Mouse (Mus musculus) testis, adult 2 months (tissue): Measurements from ENCODE around the gene Apba2. TPM values are rescaled to one million over a fixed set of nuclear protein-coding genes. Genes with fewer than 3 reads are reported as not detected.

Experiments used
- H3K27ac ChIP-seq: fragments of 200-500 bp; 2 replicates; pipeline ENCODE4 v1.5.1; 2012; ENCODE audit warnings: low read depth, low read length; ENCODE audit not compliant: control insufficient read depth, insufficient read depth
- H3K27me3 ChIP-seq: fragments of 200-500 bp; 2 replicates; pipeline ENCODE4 v1.6.1; 2012; ENCODE audit warnings: mild to moderate bottlenecking, low read length, moderate library complexity; ENCODE audit not compliant: control insufficient read depth, insufficient read depth
- H3K36me3 ChIP-seq: fragments of 200-500 bp; 2 replicates; pipeline ENCODE4 v1.6.1; 2012; ENCODE audit warnings: mild to moderate bottlenecking, low read length; ENCODE audit not compliant: control insufficient read depth, insufficient read depth
- H3K4me1 ChIP-seq: fragments of 200-500 bp; 2 replicates; pipeline ENCODE4 v1.6.1; 2012; ENCODE audit warnings: low read length; ENCODE audit not compliant: control insufficient read depth, insufficient read depth
- H3K4me3 ChIP-seq: fragments of 200-500 bp; 2 replicates; pipeline ENCODE4 v1.5.1; 2012; ENCODE audit warnings: low read depth, mild to moderate bottlenecking, low read length, moderate library complexity, mixed read lengths; ENCODE audit not compliant: control insufficient read depth
- CTCF ChIP-seq: fragments of 200-500 bp; IDR thresholded peaks from 2 replicates; pipeline ENCODE4 v1.5.1; 2012; ENCODE audit warnings: low read depth, mild to moderate bottlenecking, inconsistent platforms, low read length, moderate library complexity; ENCODE audit not compliant: control insufficient read depth, insufficient read depth, insufficient replicate concordance
- POLR2A ChIP-seq: fragments of 200-500 bp; IDR thresholded peaks from 2 replicates; pipeline ENCODE4 v1.6.1; 2012; ENCODE audit warnings: low read depth, mild to moderate bottlenecking, inconsistent platforms, low read length, moderate library complexity; ENCODE audit not compliant: control insufficient read depth
- polyA plus RNA-seq: library from polyadenylated mRNA; depleted of rRNA; stranded (reverse); fragments of >200 nt; gene quantifications from 2 replicates; pipeline ENCODE4 v1.2.3, GENCODE M21; 2012

Gene Apba2
- polyA plus RNA-seq, 1 experiment, result 0.51 TPM

GRCm38 (mm10) chr7:64646046-64646445 is 144.5 kb downstream of the Apba2 start:
- Histone ChIP-seq H3K4me3 (no peak overlapping the region), H3K36me3 (no peaks in the 10 kb centered on the region), H3K4me1 (no peaks in the 10 kb centered on the region), H3K27me3 (no peaks in the 10 kb centered on the region), H3K27ac (no peak overlapping the region)
- no peak for TF ChIP-seq CTCF
- no peak for TF ChIP-seq POLR2A

- Histone ChIP-seq H3K27ac (no peak overlapping the region), H3K4me3 (no peak overlapping the region), H3K4me1 (no peaks in the 10 kb centered on the region), H3K27me3 (no peaks in the 10 kb centered on the region), H3K36me3 (no peaks in the 10 kb centered on the region)
- TF ChIP-seq POLR2A (no peak), CTCF (no peak)
These were observed 147.6 kb downstream of the Apba2 start for GRCm38 (mm10) chr7:64648947-64649607.

- H3K36me3 ChIP-seq, result no peaks in the 10 kb centered on the region
- H3K27ac ChIP-seq, result no peak overlapping the region
- no peaks in the 10 kb centered on the region for H3K4me1 ChIP-seq
- H3K4me3 ChIP-seq, result no peak overlapping the region
- H3K27me3 ChIP-seq, result no peaks in the 10 kb centered on the region
- no peak for TF ChIP-seq POLR2A
- TF ChIP-seq CTCF, result no peak
These were observed 150.5 kb downstream of the Apba2 start for GRCm38 (mm10) chr7:64651963-64652362.

- Histone ChIP-seq H3K27ac (no peak overlapping the region), H3K36me3 (no peaks in the 10 kb centered on the region), H3K27me3 (no peaks in the 10 kb centered on the region), H3K4me3 (no peak overlapping the region), H3K4me1 (no peaks in the 10 kb centered on the region)
- no peak for TF ChIP-seq POLR2A
- no peak for TF ChIP-seq CTCF
These were observed 155.3 kb downstream of the Apba2 start for GRCm38 (mm10) chr7:64656787-64657186.

GRCm38 (mm10) chr7:64658914-64659313 is 157.4 kb downstream of the Apba2 start:
- Histone ChIP-seq H3K4me3 (no peak overlapping the region), H3K36me3 (no peaks in the 10 kb centered on the region), H3K4me1 (no peaks in the 10 kb centered on the region), H3K27me3 (no peaks in the 10 kb centered on the region), H3K27ac (no peak overlapping the region)
- no peak for TF ChIP-seq POLR2A
- no peak for TF ChIP-seq CTCF

GRCm38 (mm10) chr7:64659328-64659727 is 157.8 kb downstream of the Apba2 start:
- no peak overlapping the region for H3K4me3 ChIP-seq
- H3K27ac ChIP-seq, result no peak overlapping the region
- H3K27me3 ChIP-seq, result no peaks in the 10 kb centered on the region
- TF ChIP-seq POLR2A, result no peak
- TF ChIP-seq CTCF, result no peak
- H3K36me3 ChIP-seq, result no peaks in the 10 kb centered on the region
- no peaks in the 10 kb centered on the region for H3K4me1 ChIP-seq

- Histone ChIP-seq H3K27me3 (no peaks in the 10 kb centered on the region), H3K27ac (no peak overlapping the region), H3K4me1 (no peaks in the 10 kb centered on the region), H3K36me3 (no peaks in the 10 kb centered on the region), H3K4me3 (no peak overlapping the region)
- TF ChIP-seq POLR2A (no peak), CTCF (no peak)
These were observed 161.0 kb downstream of the Apba2 start for GRCm38 (mm10) chr7:64662506-64662905.

GRCm38 (mm10) chr7:64663600-64663999 is 162.1 kb downstream of the Apba2 start:
- Histone ChIP-seq H3K4me1 (no peaks in the 10 kb centered on the region), H3K4me3 (no peak overlapping the region), H3K27ac (no peak overlapping the region), H3K27me3 (no peaks in the 10 kb centered on the region), H3K36me3 (no peaks in the 10 kb centered on the region)
- TF ChIP-seq POLR2A (no peak), CTCF (no peak)
